Mouse (Mus musculus) midbrain, embryonic 15.5 days (tissue): Measurements from ENCODE around the gene Hdac7. TPM values are rescaled to one million over a fixed set of nuclear protein-coding genes. Genes with fewer than 3 reads are reported as not detected.

Experiments
- ATAC-seq: fragments of 200-750 bp; cut with Nextera tagmentation; replicated peaks from 2 replicates; pipeline ENCODE4 v1.8.0; 2017; ENCODE audit warnings: moderate TSS enrichment
- H3K27ac ChIP-seq: fragments of 300-500 bp; sonication (generic); 2 replicates; pipeline ENCODE4 v1.5.1; 2015; ENCODE audit warnings: mild to moderate bottlenecking, inconsistent platforms
- H3K27me3 ChIP-seq: fragments of 300-500 bp; sonication (generic); replicated peaks from 2 replicates; pipeline ENCODE4 v1.6.1; 2015; ENCODE audit warnings: inconsistent platforms
- H3K36me3 ChIP-seq: fragments of 300-500 bp; sonication (generic); replicated peaks from 2 replicates; pipeline ENCODE4 v1.6.1; 2015; ENCODE audit warnings: inconsistent platforms
- H3K4me1 ChIP-seq: fragments of 300-500 bp; sonication (generic); 2 replicates; pipeline ENCODE4 v1.6.1; 2015; ENCODE audit warnings: inconsistent platforms
- H3K4me2 ChIP-seq: fragments of 300-500 bp; sonication (generic); 2 replicates; pipeline ENCODE4 v1.6.1; 2015; ENCODE audit warnings: inconsistent platforms, mild to moderate bottlenecking, moderate library complexity
- H3K4me3 ChIP-seq: fragments of 300-500 bp; sonication (generic); 2 replicates; pipeline ENCODE4 v1.5.1; 2015; ENCODE audit warnings: mild to moderate bottlenecking, inconsistent platforms
- H3K9ac ChIP-seq: fragments of 300-500 bp; sonication (generic); 2 replicates; pipeline ENCODE4 v1.6.1; 2015; ENCODE audit warnings: mild to moderate bottlenecking, inconsistent platforms
- H3K9me3 ChIP-seq: fragments of 300-500 bp; sonication (generic); 2 replicates; pipeline ENCODE4 v1.6.1; 2016; ENCODE audit warnings: inconsistent platforms
- WGBS: fragments of 180-500 bp; shearing (Covaris S2); methylation state at CpG from one replicate; pipeline ENCODE4 v1.1.7; 2015; ENCODE audit warnings: mixed read lengths; 5-methylcytosine and 5-hydroxymethylcytosine counted together
- polyA plus RNA-seq: library from polyadenylated mRNA; unstranded; fragments of >200 nt; fragmentation: Nextera tagmentation; extraction: Ambion mirVana; gene quantifications from 2 replicates; pipeline ENCODE4 v1.2.1, GENCODE M21; 2015

Gene Hdac7
- polyA plus RNA-seq, 1 experiment from 2014 or later: 34.5 TPM

DNA sequence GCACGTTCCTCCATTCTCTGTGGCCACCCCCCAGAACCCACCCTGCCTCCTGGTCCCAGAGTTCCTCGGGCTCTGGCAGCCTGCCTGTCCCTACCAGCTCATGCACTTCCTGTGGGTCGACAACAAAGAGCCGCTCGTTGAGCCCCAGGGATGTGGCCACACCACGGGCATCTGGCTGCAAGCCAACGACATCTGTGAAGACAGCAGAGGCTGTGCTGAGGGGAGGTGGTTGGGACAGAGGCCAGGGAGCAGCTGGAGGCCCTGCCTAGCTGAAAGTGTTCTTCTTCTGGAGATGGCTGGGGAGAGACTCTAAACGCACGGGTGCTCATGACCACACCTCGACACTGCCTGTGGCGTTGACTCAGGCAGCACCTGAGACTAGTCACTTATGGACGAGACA is 93.6 kb downstream of the Hdac7 start:
- H3K9me3 ChIP-seq: no peaks in the 10 kb centered on the region
- no peak overlapping the region for H3K4me2 ChIP-seq
- no peak overlapping the region for H3K27ac ChIP-seq
- 0 out of 2 replicates have a peak, but pooled peaks cover 5% of the 10 kb centered on the region for H3K27me3 ChIP-seq
- H3K4me3 ChIP-seq: no peak overlapping the region
- 21% methylated on average over 12 of the region's 12 CpGs for WGBS
- peaks cover 16% of the 10 kb centered on the region; the same call in 1 of the 2 replicates for H3K4me1 ChIP-seq
- peak; percentile 79 for ATAC-seq
- H3K9ac ChIP-seq: no peak overlapping the region
- H3K36me3 ChIP-seq: no peaks in the 10 kb centered on the region

DNA sequence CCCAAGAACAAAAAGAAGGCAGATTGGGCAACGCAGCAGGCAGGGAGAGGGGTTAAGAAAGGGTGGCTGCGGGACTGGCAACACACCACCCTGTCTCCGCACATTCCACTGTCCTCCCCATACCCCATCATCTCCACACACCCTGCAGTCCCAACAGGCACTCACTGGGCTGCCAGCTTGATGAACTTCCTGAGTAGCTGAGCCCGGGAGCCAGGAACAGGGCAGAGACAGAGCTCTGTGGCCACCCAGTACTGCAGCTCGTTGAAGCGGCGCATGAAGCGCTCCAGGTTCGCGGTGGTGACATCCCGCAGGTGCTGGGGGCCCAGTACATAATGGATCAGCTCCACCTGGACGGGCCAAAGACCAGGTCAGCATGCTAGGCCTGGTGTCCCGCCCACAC is 94.5 kb downstream of the Hdac7 start:
- H3K27me3 ChIP-seq: 0 out of 2 replicates have a peak, but pooled peaks cover 5% of the 10 kb centered on the region
- H3K9me3 ChIP-seq: no peaks in the 10 kb centered on the region
- no peak; the same call in 1 of the 2 replicates for ATAC-seq
- no peak overlapping the region for H3K27ac ChIP-seq
- no peaks in the 10 kb centered on the region for H3K36me3 ChIP-seq
- H3K4me3 ChIP-seq: no peak overlapping the region
- peaks cover 15% of the 10 kb centered on the region; the same call in 1 of the 2 replicates for H3K4me1 ChIP-seq
- H3K4me2 ChIP-seq: no peak overlapping the region
- no peak overlapping the region for H3K9ac ChIP-seq
- WGBS: 91% methylated on average over 13 of the region's 13 CpGs

DNA sequence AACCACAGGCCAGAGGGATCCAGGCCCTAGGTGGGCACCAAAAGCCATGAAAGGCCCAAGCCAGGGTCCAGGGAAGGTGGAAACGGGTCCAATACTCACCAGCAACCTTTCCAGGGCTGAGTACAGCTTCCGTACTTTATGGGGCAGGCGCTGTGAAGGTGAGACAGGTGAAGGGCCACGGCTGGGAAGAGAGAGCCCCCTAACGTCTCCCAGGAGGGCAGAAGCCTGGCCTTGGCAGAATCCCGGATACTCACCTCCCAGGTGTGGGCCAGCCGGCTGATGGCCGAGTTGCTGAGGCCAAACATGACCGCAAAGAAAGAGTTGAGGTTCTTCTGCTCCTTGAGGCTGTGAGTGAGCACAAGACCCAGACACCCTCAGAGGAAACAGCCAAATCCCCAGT is 94.9 kb downstream of the Hdac7 start:
- no peak overlapping the region for H3K9ac ChIP-seq
- no peaks in the 10 kb centered on the region for H3K36me3 ChIP-seq
- no peak overlapping the region for H3K4me2 ChIP-seq
- no peak for ATAC-seq
- H3K4me1 ChIP-seq: peaks cover 15% of the 10 kb centered on the region; the same call in 1 of the 2 replicates
- H3K4me3 ChIP-seq: no peak overlapping the region
- 94% methylated on average over 9 of the region's 9 CpGs for WGBS
- H3K27ac ChIP-seq: no peak overlapping the region
- no peaks in the 10 kb centered on the region for H3K9me3 ChIP-seq
- H3K27me3 ChIP-seq: 0 out of 2 replicates have a peak, but pooled peaks cover 5% of the 10 kb centered on the region

- H3K4me2 ChIP-seq: no peak overlapping the region
- no peak overlapping the region for H3K9ac ChIP-seq
- 87% methylated on average over 4 of the region's 4 CpGs for WGBS
- no peak overlapping the region for H3K27ac ChIP-seq
- H3K4me1 ChIP-seq: peaks cover 15% of the 10 kb centered on the region; the same call in 1 of the 2 replicates
- 0 out of 2 replicates have a peak, but pooled peaks cover 5% of the 10 kb centered on the region for H3K27me3 ChIP-seq
- no peaks in the 10 kb centered on the region for H3K9me3 ChIP-seq
- no peak overlapping the region for H3K4me3 ChIP-seq
- H3K36me3 ChIP-seq: no peaks in the 10 kb centered on the region
- ATAC-seq: no peak
Measured at GRCm38 (mm10) chr15:97748964-97749363, 95.3 kb downstream of the Hdac7 start.

DNA sequence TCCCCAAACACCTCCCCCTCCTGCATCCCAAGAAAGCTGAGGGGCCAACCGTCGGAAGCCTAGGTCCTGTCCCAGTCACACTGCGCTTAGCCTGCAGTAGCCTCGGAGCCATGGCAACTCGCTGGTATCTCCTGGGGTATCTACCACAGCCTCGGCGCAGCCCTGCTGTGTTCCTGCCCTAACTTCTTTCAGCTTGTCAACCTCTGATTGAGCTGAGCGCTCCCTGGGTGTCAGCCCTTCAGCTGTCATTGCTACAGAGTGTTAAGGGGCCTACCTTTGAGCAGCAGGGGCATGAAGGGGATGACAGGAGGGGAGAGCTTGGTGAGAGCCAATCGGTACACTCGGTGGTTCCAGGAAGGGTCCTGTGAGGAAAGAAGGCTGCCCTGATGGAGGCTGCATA is 96.0 kb downstream of the Hdac7 start:
- Histone ChIP-seq H3K4me3 (no peak overlapping the region), H3K9me3 (no peaks in the 10 kb centered on the region), H3K4me2 (no peak overlapping the region), H3K36me3 (no peaks in the 10 kb centered on the region), H3K27ac (no peak overlapping the region), H3K4me1 (peaks cover 15% of the 10 kb centered on the region; the same call in 1 of the 2 replicates), H3K9ac (no peak overlapping the region), H3K27me3 (0 out of 2 replicates have a peak, but pooled peaks cover 5% of the 10 kb centered on the region)
- ATAC-seq: no peak
- 25% methylated on average over 10 of the region's 10 CpGs for WGBS

DNA sequence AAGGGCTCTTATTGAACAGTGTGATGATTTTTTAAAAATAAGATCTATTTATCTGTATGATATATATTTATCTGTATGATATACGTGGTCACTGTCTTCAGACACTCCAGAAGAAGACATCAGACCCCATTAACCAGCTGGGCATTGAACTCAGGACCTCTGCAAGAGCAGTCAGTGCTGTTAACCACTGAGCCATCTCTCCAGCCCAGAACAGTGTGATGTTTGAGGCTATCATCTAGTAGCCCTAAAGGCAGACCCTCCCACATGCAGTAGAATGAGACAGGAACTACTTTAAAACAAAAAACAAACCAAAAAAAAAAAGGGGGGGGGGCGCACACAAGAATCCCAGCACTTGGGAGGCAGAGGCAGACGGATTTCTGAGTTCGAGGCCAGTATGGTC is 96.8 kb downstream of the Hdac7 start:
- Histone ChIP-seq H3K4me2 (no peak overlapping the region), H3K4me1 (peaks cover 16% of the 10 kb centered on the region; the same call in 1 of the 2 replicates), H3K9me3 (no peaks in the 10 kb centered on the region), H3K36me3 (no peaks in the 10 kb centered on the region), H3K4me3 (no peak overlapping the region), H3K27me3 (0 out of 2 replicates have a peak, but pooled peaks cover 5% of the 10 kb centered on the region), H3K9ac (no peak overlapping the region), H3K27ac (no peak overlapping the region)
- 86% methylated on average over 4 of the region's 4 CpGs for WGBS
- no peak for ATAC-seq

DNA sequence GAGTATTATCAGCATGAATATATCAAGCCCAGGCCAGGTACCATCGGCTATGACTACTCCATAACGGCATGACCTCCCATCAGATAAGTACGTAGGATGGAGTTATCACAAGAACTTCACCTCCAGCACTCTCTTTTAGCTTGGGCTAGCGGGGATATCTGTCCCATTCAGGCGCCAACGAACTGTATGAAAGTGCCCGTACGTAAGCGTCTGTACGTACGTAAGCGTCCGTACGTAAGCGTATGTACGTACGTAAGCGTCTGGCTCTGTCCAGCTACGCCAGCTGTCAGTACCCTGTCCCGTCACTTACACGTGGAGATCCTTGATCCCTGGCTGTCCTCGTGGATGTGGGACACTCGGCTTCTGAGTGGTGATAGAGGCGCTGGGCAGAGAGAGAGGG is 97.6 kb downstream of the Hdac7 start:
- no peak overlapping the region for H3K4me3 ChIP-seq
- no peaks in the 10 kb centered on the region for H3K9me3 ChIP-seq
- WGBS: 96% methylated on average over 24 of the region's 24 CpGs
- H3K27ac ChIP-seq: no peak overlapping the region
- H3K9ac ChIP-seq: no peak overlapping the region
- H3K27me3 ChIP-seq: 0 out of 2 replicates have a peak, but pooled peaks cover 5% of the 10 kb centered on the region
- H3K4me1 ChIP-seq: peaks cover 22% of the 10 kb centered on the region; the same call in 1 of the 2 replicates
- no peak for ATAC-seq
- no peak overlapping the region for H3K4me2 ChIP-seq
- H3K36me3 ChIP-seq: no peaks in the 10 kb centered on the region

GRCm38 (mm10) chr15:97746278-97746677 is 98.0 kb downstream of the Hdac7 start:
- Histone ChIP-seq H3K36me3 (no peaks in the 10 kb centered on the region), H3K27ac (no peak overlapping the region), H3K4me2 (no peak overlapping the region), H3K9me3 (no peaks in the 10 kb centered on the region), H3K4me1 (peaks cover 22% of the 10 kb centered on the region; the same call in 1 of the 2 replicates), H3K27me3 (0 out of 2 replicates have a peak, but pooled peaks cover 5% of the 10 kb centered on the region), H3K4me3 (no peak overlapping the region), H3K9ac (no peak overlapping the region)
- 93% methylated on average over 10 of the region's 10 CpGs for WGBS
- no peak for ATAC-seq

- peaks cover 14% of the 10 kb centered on the region; the same call in 1 of the 2 replicates for H3K4me1 ChIP-seq
- H3K36me3 ChIP-seq: no peaks in the 10 kb centered on the region
- H3K4me3 ChIP-seq: no peak overlapping the region
- no peak overlapping the region for H3K4me2 ChIP-seq
- H3K9ac ChIP-seq: no peak overlapping the region
- WGBS: 76% methylated on average over 10 of the region's 10 CpGs
- no peaks in the 10 kb centered on the region for H3K9me3 ChIP-seq
- 0 out of 2 replicates have a peak, but pooled peaks cover 5% of the 10 kb centered on the region for H3K27me3 ChIP-seq
- ATAC-seq: no peak
- no peak overlapping the region for H3K27ac ChIP-seq
Measured at GRCm38 (mm10) chr15:97745331-97745730, 99.0 kb downstream of the Hdac7 start.

- no peaks in the 10 kb centered on the region for H3K36me3 ChIP-seq
- no peak overlapping the region for H3K27ac ChIP-seq
- ATAC-seq: no peak
- no peak overlapping the region for H3K4me3 ChIP-seq
- WGBS: 57% methylated on average over 10 of the region's 10 CpGs
- 0 out of 2 replicates have a peak, but pooled peaks cover 5% of the 10 kb centered on the region for H3K27me3 ChIP-seq
- no peak overlapping the region for H3K9ac ChIP-seq
- no peaks in the 10 kb centered on the region for H3K9me3 ChIP-seq
- H3K4me2 ChIP-seq: no peak overlapping the region
- H3K4me1 ChIP-seq: peaks cover 12% of the 10 kb centered on the region; the same call in 1 of the 2 replicates
Measured at GRCm38 (mm10) chr15:97744930-97745329, 99.4 kb downstream of the Hdac7 start.

DNA sequence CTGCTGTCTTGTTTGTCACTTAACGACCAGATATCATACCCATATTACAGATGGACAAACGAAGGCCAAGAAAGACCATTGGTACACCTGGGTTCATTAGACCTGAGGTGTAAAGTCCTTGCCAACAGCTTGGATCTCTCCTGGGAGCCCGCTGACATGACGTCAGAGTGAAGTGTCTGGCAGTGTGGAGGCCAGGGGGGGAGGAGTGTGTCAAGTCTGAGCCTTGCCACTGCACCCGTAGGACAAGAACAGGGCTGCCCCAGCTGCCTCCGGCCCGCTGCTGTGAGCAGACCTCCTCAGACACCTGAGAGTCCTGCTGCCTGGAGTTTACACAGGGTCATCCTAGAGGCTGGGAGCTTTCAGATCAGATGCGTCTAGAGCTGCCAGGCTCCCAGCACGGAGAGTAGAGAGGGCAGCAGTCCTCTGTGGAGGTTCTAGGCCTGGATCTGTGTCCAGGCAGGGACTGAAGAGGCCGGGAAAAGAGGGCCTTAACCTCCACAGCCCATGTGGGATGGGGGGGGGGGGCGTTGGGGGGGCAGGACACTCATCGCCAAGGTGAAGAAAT is 100.3 kb downstream of the Hdac7 start:
- Histone ChIP-seq H3K9me3 (no peaks in the 10 kb centered on the region), H3K27ac (no peak overlapping the region), H3K27me3 (0 out of 2 replicates have a peak, but pooled peaks cover 5% of the 10 kb centered on the region), H3K4me2 (no peak overlapping the region), H3K4me3 (no peak overlapping the region), H3K9ac (no peak overlapping the region), H3K4me1 (peaks cover 12% of the 10 kb centered on the region; the same call in 1 of the 2 replicates), H3K36me3 (no peaks in the 10 kb centered on the region)
- ATAC-seq: no peak
- 77% methylated on average over 12 of the region's 12 CpGs for WGBS

DNA sequence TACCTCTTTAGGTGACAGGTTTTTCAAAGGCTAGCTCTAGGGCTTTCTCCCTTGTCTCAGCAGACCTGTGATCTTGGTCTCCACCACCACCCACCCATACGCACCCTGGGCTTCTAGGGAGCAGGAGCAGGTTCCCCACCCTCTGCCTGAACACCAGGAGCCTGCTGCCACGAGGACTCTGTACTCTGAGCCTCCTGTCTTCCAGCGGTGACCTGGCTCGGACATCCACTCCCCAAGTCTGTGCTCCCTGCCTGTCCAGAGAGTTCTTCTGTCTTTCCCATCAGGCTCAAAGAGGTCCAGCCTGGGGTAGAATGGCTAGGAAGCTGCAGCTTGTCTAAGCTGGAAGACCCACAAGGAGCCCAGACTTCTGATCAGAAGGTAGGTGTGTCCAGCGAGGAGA is 101.1 kb downstream of the Hdac7 start:
- Histone ChIP-seq H3K9ac (no peak overlapping the region), H3K4me1 (peaks cover 12% of the 10 kb centered on the region; the same call in 1 of the 2 replicates), H3K4me2 (no peak overlapping the region), H3K36me3 (no peaks in the 10 kb centered on the region), H3K9me3 (no peaks in the 10 kb centered on the region), H3K4me3 (no peak overlapping the region), H3K27me3 (0 out of 2 replicates have a peak, but pooled peaks cover 5% of the 10 kb centered on the region), H3K27ac (no peak overlapping the region)
- no peak for ATAC-seq
- WGBS: 86% methylated on average over 5 of the region's 5 CpGs
